Mouse (Mus musculus): ENCODE measurements around the gene Epop. TPM values are rescaled to one million over a fixed set of nuclear protein-coding genes. Genes with fewer than 3 reads are reported as not detected.
"Not testable (repeated sequence)": the region's sequence is repeated elsewhere in the genome, so short reads cannot be mapped to it uniquely, and the experiment has no call there.

Gene Epop
- polyA plus RNA-seq, 1 experiment from 2014 or later: 2.5 TPM

DNA sequence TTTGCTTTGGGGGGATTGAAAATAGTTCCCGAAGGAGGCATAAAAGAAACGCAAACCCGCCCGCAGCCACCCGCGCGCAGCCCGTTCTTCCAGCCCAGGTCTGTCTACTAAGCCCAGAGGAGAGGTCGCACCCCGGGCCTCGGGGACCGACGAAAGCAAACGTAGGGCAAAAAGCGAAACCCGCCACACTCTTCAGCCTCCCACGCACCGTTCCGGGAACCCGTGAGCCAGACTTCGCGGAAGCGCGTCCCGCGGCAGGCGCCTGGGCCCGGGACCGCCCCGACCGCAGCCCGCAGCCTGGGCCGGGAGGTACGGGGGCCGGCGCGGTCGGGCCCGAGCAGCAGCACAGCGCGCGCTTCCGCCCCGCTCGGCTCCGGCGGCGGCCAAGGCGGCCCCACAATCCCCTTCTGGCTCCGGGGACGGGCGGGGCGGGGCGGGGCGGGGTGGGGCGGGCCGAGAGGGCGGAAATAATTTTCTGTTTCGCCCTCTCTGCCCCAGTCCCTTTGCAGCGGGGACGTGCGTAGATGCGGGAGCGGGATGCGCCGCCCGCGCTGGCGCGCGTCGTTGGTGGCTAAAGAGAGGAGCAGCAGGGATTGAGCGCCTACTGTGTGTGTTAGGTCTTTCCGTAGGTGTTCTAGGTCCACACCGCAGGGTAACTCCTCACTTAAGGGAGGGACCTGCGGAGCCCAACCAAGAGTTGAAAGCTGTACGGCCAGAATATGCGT is 30.6 kb upstream of the Epop start:
- WGBS: under 1% methylated on average over 75 of the region's 78 CpGs
- H3K4me1 ChIP-seq (replicated peaks): peaks cover 62% of the 10 kb centered on the region

DNA sequence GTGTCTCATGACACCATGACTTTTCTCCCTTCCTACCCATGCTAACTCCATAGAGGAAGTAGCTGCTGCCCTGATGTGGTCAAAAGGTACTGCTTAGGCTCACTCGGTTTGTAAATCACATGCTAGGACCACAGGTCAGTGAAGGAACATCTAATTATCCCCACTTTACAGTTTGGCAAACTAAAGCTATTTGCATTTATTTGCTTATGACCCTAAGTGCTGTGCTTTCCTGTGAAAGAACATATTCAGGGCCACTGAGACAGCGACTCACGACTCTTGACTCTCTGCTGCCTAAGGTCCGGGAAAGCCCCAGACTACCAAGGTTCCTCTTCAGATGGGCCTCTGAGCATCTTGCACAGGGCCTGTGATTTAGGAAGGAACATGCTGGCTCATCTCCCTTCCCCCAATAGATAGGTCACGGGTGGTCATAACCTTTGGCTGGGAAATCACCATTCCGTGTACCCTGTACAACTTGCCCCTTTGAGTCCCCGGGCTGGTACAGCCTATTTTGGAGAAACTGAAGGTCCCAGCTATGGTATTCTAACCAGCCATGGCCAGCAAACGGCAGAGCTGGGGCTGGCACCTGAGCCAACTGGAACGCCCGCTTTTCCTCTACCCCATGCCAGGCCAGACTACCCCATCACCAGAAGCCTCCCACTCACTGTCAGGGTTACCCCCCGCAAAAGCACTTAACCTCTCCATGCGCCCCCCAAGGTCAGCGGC is 29.9 kb upstream of the Epop start:
- no peaks in the 10 kb centered on the region for H3K27me3 ChIP-seq (replicated peaks)
- H3K9ac ChIP-seq: peak overlapping the region; percentile 86
- no peaks in the 10 kb centered on the region for H3K9me3 ChIP-seq (replicated peaks)
- no peak for ATAC-seq (ENCODE audit: insufficient number of reproducible peaks, low FRiP score)
- H3K4me3 ChIP-seq: peak overlapping the region; percentile 82
- H3K27ac ChIP-seq (ENCODE audit: poor library complexity, severe bottlenecking): peak overlapping the region; percentile 77
- peak overlapping the region; percentile 76 for H3K4me2 ChIP-seq
- WGBS: 8% methylated on average over 13 of the region's 13 CpGs
- peaks cover 55% of the 10 kb centered on the region for H3K4me1 ChIP-seq (replicated peaks)
- H3K36me3 ChIP-seq: no peaks in the 10 kb centered on the region

More for the DNA sequence above, 30.6 kb upstream of the Epop start:
- ATAC-seq (ENCODE audit: insufficient number of reproducible peaks, low FRiP score): peak; percentile 75
- Histone ChIP-seq H3K4me2 (peak overlapping the region; percentile 76), H3K27me3 (replicated peaks) (no peaks in the 10 kb centered on the region), H3K4me3 (peak overlapping the region; percentile 82), H3K9ac (peak overlapping the region; percentile 86), H3K27ac (ENCODE audit: poor library complexity, severe bottlenecking) (peak overlapping the region; percentile 77), H3K36me3 (no peaks in the 10 kb centered on the region; the same call in 1 of the 2 replicates), H3K9me3 (replicated peaks) (no peaks in the 10 kb centered on the region)

DNA sequence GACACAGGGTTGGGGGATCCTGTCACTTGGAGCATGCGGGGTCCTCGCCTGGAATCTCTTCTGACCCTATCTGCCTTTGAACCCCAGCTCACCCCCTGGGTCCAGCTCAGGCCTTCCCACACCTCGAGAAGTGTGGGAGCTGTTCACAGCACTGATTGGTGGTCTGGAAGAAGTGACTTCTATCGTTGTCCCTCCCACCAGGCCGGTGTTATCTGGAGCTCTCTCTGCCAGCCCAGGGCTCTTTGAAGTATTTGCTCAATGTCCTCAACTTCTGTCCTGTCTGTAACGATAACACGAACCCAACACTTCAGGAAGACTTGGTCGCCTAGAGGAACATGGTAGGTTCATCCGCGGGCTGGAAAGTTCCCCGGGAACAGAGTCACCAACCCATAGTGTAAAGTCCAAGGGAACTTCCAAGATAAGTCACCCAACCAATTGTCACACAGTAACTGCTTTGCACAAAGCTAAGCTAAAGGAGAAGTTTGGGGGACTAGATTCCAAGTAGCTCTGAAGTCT is 29.3 kb upstream of the Epop start:
- WGBS: 19% methylated on average over 11 of the region's 11 CpGs
- Histone ChIP-seq H3K4me1 (replicated peaks) (peaks cover 52% of the 10 kb centered on the region), H3K27me3 (replicated peaks) (no peaks in the 10 kb centered on the region), H3K27ac (ENCODE audit: poor library complexity, severe bottlenecking) (no peak overlapping the region), H3K9ac (no peak overlapping the region), H3K4me3 (peak overlapping the region; percentile 82), H3K36me3 (no peaks in the 10 kb centered on the region), H3K4me2 (peak overlapping the region; percentile 76), H3K9me3 (replicated peaks) (no peaks in the 10 kb centered on the region)
- no peak for ATAC-seq (ENCODE audit: insufficient number of reproducible peaks, low FRiP score)

DNA sequence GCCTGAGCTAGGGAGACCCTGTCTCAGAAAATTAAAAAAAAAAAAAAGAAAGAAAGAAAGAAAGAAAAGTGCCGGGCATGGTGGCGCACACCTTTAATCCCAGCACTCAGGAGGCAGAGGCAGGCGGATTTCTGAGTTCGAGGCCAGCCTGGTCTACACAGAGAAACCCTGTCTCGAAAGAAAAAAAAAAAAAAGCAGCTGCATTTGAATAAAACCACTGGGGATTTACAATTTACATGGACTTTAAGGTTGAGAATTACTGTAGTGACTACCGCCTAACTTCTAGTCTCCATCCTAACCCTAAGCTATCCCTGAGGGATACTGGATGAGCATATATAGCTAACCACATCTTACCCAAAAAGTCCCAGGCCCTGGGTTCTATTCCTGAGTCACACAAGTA is 28.5 kb upstream of the Epop start:
- H3K4me1 ChIP-seq (replicated peaks): peaks cover 52% of the 10 kb centered on the region
- not testable (repeated sequence) for H3K4me2 ChIP-seq; ATAC-seq (ENCODE audit: insufficient number of reproducible peaks, low FRiP score); H3K9me3 ChIP-seq (replicated peaks); H3K27me3 ChIP-seq (replicated peaks); H3K9ac ChIP-seq; H3K27ac ChIP-seq (ENCODE audit: poor library complexity, severe bottlenecking); H3K4me3 ChIP-seq; H3K36me3 ChIP-seq
- 95% methylated on average over 6 of the region's 6 CpGs for WGBS

DNA sequence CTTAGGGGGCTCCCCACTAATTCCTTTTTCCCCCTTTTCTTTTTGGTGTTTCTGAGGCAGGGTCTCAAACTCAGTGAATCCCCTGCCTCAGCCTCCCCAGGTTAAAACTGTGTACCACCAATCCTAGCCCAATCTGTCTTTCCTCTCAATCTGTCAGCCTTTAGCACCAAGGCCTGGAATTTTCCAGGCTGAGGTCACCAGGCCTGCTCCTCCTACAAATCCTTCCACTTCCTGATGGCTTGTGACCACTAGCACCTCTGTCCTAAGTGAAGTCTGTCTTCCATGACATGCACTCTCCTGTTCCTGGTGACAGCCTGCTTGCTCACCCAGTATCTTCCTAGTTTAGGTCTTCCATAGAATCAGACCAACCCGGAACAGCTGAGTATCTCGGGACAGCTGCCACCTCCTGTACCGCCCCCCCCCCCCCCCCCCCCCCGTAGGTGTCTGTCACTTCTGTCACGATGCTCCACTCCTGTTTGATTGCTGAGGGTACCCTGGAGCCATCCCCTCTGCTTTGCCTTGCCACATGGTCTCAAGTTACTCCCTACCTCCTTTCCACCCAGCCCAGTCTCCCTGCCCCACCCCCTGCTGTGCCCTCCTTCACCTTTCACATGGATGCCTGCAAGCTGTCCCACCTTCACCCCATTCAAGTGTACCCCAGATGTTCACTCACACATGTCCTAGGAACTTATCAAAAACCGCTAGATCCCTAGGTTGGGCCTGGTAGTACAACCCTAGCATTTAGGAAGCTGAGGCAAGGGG is 27.9 kb upstream of the Epop start:
- Histone ChIP-seq H3K4me1 (replicated peaks) (peaks cover 50% of the 10 kb centered on the region), H3K4me2 (no peak overlapping the region), H3K4me3 (no peak overlapping the region), H3K9me3 (replicated peaks) (0 out of 2 replicates have a peak, but pooled peaks cover 4% of the 10 kb centered on the region), H3K27ac (ENCODE audit: poor library complexity, severe bottlenecking) (peak overlapping the region; percentile 49; the same call in 1 of the 2 replicates), H3K27me3 (replicated peaks) (no peaks in the 10 kb centered on the region), H3K9ac (0 out of 2 replicates have a peak overlapping the region, but pooled peaks have one; percentile 17), H3K36me3 (no peaks in the 10 kb centered on the region)
- WGBS: 22% methylated on average over 5 of the region's 6 CpGs
- ATAC-seq (ENCODE audit: insufficient number of reproducible peaks, low FRiP score): no peak

DNA sequence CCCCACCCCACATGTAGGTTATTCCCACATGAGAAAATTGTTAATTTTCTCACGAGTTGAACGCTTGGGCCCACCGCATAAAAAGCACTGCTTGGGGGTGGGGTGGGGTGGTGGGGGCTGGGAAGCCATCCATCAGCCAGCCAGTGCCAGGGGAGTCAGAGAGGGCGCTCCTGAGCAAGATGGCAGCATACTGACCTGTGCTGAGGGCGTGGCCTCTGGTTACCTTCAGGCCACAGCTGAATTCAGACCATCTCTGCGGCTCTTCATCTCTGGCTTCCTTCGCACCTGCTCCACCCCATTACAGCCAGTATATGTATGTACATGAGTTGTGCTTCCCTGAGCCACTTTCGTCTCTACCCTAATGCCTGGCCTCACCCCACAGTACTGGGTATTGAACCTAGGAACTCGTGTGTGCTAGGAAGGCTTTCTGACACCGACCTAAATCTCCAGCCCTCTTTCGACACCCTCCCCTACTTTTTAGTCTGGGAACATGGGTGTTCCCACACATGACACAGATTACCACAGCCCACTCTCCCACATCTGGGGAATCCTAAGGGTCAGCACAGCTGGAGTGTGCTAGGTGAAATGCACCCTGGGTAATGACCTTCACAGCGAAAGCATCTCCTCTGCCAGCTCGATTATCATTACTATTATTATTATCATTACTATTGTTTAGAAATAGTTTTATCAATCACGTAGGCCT is 26.9 kb upstream of the Epop start:
- 0 out of 2 replicates have a peak, but pooled peaks cover 4% of the 10 kb centered on the region for H3K9me3 ChIP-seq (replicated peaks)
- H3K9ac ChIP-seq: no peak overlapping the region
- no peak overlapping the region for H3K4me2 ChIP-seq
- WGBS: 71% methylated on average over 14 of the region's 14 CpGs
- no peak for ATAC-seq (ENCODE audit: insufficient number of reproducible peaks, low FRiP score)
- peak overlapping the region; percentile 49; the same call in 1 of the 2 replicates for H3K27ac ChIP-seq (ENCODE audit: poor library complexity, severe bottlenecking)
- peaks cover 41% of the 10 kb centered on the region for H3K4me1 ChIP-seq (replicated peaks)
- no peaks in the 10 kb centered on the region for H3K27me3 ChIP-seq (replicated peaks)
- H3K4me3 ChIP-seq: no peak overlapping the region
- no peaks in the 10 kb centered on the region for H3K36me3 ChIP-seq

DNA sequence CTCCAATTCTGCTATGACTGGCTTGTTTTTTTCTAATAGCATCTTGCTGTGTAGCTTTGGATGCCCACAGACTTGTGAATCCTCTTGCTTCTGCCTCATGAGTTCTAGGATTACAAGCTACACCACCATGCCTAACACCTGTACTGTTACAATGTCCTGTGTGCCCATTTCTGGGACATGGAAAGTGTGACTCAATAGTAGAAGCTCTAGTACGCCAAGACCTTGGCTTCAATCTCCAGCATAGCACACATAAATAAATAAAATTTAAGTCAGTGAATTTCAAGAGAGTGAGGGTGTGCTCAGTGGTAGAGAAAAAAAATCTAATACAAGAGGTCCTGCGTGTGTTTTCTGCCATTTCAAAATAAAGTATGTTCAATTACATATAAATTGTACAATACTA is 24.7 kb upstream of the Epop start:
- no peak overlapping the region for H3K4me2 ChIP-seq
- H3K27ac ChIP-seq (ENCODE audit: poor library complexity, severe bottlenecking): no peak overlapping the region
- WGBS: 77% methylated on average over 2 of the region's 2 CpGs
- 0 out of 2 replicates have a peak, but pooled peaks cover 4% of the 10 kb centered on the region for H3K9me3 ChIP-seq (replicated peaks)
- no peaks in the 10 kb centered on the region for H3K36me3 ChIP-seq
- no peak for ATAC-seq (ENCODE audit: insufficient number of reproducible peaks, low FRiP score)
- H3K4me1 ChIP-seq (replicated peaks): peaks cover 24% of the 10 kb centered on the region
- no peaks in the 10 kb centered on the region for H3K27me3 ChIP-seq (replicated peaks)
- no peak overlapping the region for H3K9ac ChIP-seq
- no peak overlapping the region for H3K4me3 ChIP-seq

DNA sequence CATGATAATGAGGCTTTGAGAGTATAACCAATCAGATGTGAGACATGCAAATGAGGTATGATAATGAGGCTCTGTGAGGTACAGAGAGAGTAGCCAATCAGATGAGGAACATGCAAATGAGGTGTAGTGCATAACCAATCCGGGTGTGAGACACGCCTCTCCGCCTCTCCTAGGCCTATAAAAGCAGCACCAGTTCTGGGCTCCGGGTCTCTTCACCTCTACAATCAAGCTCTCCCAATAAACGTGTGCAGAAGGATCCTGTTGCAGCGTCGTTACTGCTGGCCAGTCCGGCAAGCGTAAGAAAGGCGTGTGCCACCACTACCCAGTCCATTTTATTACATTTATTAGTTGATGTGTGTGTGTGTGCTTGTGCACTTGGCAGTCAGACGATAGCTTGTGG is 23.9 kb upstream of the Epop start:
- 90% methylated on average over 11 of the region's 11 CpGs for WGBS
- H3K9ac ChIP-seq; H3K36me3 ChIP-seq; ATAC-seq (ENCODE audit: insufficient number of reproducible peaks, low FRiP score); H3K9me3 ChIP-seq (replicated peaks); H3K27me3 ChIP-seq (replicated peaks); H3K4me2 ChIP-seq; H3K4me3 ChIP-seq; H3K27ac ChIP-seq (ENCODE audit: poor library complexity, severe bottlenecking): not testable (repeated sequence)
- peaks cover 17% of the 10 kb centered on the region for H3K4me1 ChIP-seq (replicated peaks)

DNA sequence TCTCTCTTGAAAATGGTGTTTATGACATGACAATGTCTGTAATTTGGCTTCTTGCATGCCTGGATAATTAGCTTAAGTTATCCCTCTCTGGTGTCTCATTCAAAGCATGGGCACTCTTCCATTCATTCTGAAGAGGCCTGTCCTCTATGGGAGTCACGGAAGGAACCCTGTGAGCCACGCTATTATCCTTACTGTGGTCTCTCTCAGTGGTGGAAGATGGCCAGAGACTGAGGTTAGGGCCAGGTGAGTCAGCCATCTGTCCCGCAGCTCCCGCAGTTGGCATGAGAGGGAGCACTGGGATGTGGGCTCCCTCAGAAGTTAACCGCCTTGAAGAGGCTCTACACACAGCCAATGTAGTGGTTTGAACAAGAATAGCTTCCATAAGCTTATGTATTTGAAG is 20.8 kb upstream of the Epop start:
- H3K4me3 ChIP-seq: no peak overlapping the region
- ATAC-seq (ENCODE audit: insufficient number of reproducible peaks, low FRiP score): no peak
- no peak overlapping the region for H3K4me2 ChIP-seq
- no peak overlapping the region for H3K27ac ChIP-seq (ENCODE audit: poor library complexity, severe bottlenecking)
- H3K9me3 ChIP-seq (replicated peaks): 0 out of 2 replicates have a peak, but pooled peaks cover 4% of the 10 kb centered on the region
- H3K27me3 ChIP-seq (replicated peaks): no peaks in the 10 kb centered on the region
- H3K36me3 ChIP-seq: no peaks in the 10 kb centered on the region
- no peak overlapping the region for H3K9ac ChIP-seq
- WGBS: 59% methylated on average over 5 of the region's 5 CpGs
- H3K4me1 ChIP-seq (replicated peaks): no peaks in the 10 kb centered on the region

DNA sequence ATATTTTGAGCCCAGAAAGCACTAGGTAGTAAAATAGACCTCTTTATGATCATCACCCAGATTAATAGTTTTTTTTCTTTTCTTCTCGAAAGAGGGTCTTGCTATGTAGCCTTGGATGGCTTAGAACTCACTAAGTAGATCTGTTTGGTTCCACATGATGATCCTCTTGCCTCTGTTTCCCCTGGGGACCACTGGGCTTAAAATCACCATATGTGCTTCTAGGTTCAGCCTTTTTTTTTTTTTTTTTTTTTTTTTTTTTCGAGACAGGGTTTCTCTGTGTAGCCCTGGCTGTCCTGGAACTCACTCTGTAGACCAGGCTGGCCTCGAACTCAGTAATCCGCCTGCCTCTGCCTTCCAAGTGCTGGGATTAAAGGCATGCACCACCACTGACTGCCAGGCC is 19.0 kb upstream of the Epop start:
- H3K27me3 ChIP-seq (replicated peaks); H3K4me1 ChIP-seq (replicated peaks); H3K9ac ChIP-seq; H3K4me3 ChIP-seq; H3K36me3 ChIP-seq; ATAC-seq (ENCODE audit: insufficient number of reproducible peaks, low FRiP score); H3K4me2 ChIP-seq; H3K9me3 ChIP-seq (replicated peaks); H3K27ac ChIP-seq (ENCODE audit: poor library complexity, severe bottlenecking): not testable (repeated sequence)
- 76% methylated on average over 3 of the region's 4 CpGs for WGBS

Measured in heart, embryonic 12.5 days (tissue).